Mouse (Mus musculus) E14TG2a.4 (cell line): ENCODE results near the gene Nos2.

Experiments used
- CTCF ChIP-seq: conservative IDR thresholded peaks from 2 replicates; pipeline ENCODE4 v1.5.1; 2014; ENCODE audit warnings: low read length
- NANOG ChIP-seq: IDR thresholded peaks from 2 replicates; pipeline ENCODE4 v1.6.1; 2014; ENCODE audit warnings: borderline replicate concordance, low read length, mixed read lengths

DNA sequence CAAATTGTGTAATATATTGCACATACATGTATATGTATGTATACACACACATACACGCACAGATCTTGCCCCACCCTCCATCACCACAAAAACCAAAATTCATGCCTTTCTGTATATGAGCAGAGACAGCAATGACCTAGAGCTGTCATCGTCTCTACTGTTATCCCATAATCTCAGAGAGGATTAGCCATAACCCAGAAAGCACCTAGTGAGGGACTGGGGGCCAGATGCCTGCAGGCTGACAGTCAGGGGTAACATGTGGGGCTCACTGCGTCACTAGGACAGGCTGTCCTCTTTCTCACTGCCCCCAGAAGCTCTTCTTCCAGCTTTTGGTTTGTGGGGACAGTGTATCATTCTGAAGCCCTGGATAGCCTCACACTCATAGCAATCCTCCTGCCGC is 81.3 kb downstream of the Nos2 start:
- TF ChIP-seq CTCF (no peak), NANOG (no peak)
